Mouse (Mus musculus) fibroblast of lung, adult 2 months (primary cell): ENCODE data around the gene Trappc12.

Experiments
- DNase-seq: peaks from one replicate; pipeline ENCODE4 v3.0.0-alpha.2; 2011; ENCODE audit warnings: low read depth

Gene Trappc12

GRCm38 (mm10) chr12:28688996-28689395, 61.3 kb downstream of the Trappc12 start:
- no peak for DNase-seq

DNA sequence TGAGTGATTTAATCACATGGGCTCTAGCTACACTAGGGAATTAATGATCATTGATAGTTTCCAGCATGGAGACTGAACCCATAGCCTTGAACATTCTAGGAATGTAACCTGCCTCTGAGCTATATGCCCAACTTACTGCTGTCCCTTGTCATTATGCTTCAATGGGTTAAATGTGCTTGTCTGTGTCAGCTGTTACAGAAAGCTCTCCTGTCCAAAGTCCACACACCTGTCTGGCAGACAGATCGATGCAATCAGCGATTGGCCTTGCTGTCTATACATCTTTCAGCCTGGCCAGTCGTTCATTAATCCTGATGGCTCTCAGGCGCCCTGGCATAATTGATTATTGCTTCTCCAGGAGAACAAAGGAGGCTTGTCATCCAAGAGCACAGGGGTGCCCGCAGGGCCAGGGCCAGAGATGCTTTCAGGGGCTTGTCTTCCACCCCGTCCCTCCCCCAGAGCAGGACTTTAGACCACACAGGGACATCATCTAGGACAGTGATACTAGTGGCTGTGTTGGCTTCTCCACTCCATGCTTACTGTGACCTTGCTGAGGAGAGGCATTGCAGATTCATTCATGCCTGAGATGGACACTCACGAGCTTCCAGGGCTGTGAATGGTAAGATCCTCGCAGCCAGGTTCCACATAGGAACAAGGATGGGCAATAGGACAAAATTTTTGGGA, 63.9 kb downstream of the Trappc12 start:
- no peak for DNase-seq

GRCm38 (mm10) chr12:28685771-28686170, 64.5 kb downstream of the Trappc12 start:
- no peak for DNase-seq

- no peak for DNase-seq
Observed at GRCm38 (mm10) chr12:28684674-28685073, 65.6 kb downstream of the Trappc12 start.

- no peak for DNase-seq
Observed at GRCm38 (mm10) chr12:28675925-28676209, 74.4 kb downstream of the Trappc12 start.

GRCm38 (mm10) chr12:28675121-28675924, 74.9 kb downstream of the Trappc12 start, which contains the start of gene Adi1:
Adi1 (plus strand) TSS chr12:28675231.
- peak; percentile 82 for DNase-seq

DNA sequence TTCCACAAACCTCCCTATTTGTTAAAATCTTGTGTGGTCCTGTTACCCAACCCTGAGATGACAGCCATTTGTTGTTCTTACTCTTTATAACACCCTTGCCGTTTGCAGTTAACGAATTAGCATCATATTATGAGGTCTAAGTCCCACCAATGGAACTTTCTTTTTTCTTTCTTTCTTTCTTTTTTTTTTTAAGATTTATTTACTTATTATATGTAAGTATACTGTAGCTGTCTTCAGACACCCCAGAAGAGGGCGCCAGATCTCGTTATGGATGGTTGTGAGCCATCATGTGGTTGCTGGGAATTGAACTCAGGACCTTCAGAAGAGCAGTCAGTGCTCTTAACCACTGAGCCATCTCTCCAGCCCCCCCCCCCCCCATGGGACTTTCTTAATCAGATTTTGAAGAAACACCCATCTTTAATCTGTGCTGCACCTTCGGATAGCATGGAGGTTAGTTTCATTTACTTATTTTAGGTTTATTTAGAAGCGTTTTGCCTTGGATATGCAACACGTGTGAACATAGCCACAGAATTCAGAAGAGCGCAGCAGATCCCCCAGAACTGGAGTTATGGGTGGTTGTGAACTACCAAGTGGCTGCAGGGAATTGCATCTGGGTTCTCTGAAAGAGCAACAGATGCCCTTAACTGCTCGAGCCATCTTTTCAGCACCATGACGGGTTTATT, 76.1 kb downstream of the Trappc12 start:
- no peak for DNase-seq

DNA sequence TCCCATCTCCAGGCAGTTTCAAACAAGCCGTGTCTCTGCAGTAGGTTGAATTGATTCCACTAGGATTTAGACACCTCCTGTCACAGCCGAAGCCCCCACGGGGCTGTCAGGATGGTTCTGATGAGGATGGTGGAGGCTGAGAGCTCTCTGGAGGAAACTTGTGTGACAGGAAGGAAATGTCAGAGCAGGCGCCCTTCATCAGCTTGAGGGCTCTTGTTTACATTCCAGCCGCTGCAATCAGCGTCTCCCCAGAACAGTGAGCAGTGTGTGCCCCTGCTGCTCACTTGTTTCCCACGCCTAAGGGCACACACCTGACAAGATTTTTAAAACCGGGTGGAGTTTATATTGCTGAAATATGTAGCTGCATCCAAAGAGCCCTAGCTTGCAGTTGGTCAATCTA, 83.0 kb downstream of the Trappc12 start:
- DNase-seq: no peak

- no peak for DNase-seq
Observed at GRCm38 (mm10) chr12:28666734-28667133, 83.5 kb downstream of the Trappc12 start.

DNA sequence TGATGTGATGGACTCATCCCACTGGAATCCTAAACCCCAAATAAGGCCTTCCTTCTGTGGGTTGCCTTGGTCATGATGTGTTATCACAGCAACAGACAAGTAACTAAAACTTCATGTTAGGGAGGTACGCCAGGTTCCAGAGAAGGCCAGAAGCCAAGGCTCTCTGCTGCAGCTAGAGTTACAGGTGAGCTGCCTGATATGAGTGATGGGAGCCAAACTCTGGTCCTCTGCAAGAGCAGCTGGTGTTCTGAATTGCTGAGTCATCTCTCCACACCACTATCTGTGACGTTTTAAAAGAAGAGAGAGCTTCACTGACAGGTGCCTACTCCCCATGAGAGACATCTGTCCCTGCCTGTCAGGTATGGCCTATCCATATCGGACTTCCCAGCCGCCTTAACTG, 87.6 kb downstream of the Trappc12 start:
- DNase-seq: no peak

- DNase-seq: peak; percentile 59
Observed at GRCm38 (mm10) chr12:28649141-28650110, 100.8 kb downstream of the Trappc12 start, which contains the start of gene Rnaseh1. Rnaseh1 (plus strand) TSS chr12:28649602.
